Mouse (Mus musculus) ES-Bruce4 (cell line): ENCODE data around the gene Osbpl11. TPM values are rescaled to one million over a fixed set of nuclear protein-coding genes. Genes with fewer than 3 reads are reported as not detected.
A peak's percentile ranks its signal among the peaks of the same experiment; 100 is the strongest.

Experiments used
- H3K27ac ChIP-seq: 2 replicates; pipeline ENCODE4 v1.5.1; 2012; ENCODE audit warnings: low read length, inconsistent platforms; ENCODE audit not compliant: insufficient read depth
- H3K27me3 ChIP-seq: 2 replicates; pipeline ENCODE4 v1.6.1; 2012; ENCODE audit warnings: mild to moderate bottlenecking, low read length, inconsistent platforms; ENCODE audit not compliant: control insufficient read depth, poor library complexity, insufficient read depth, severe bottlenecking
- H3K36me3 ChIP-seq: 2 replicates; pipeline ENCODE4 v1.6.1; 2012; ENCODE audit warnings: inconsistent platforms, mild to moderate bottlenecking, low read length, moderate library complexity; ENCODE audit not compliant: control insufficient read depth, poor library complexity, insufficient read depth, severe bottlenecking
- H3K4me1 ChIP-seq: one replicate; pipeline ENCODE4 v1.8.1; 2011; ENCODE audit warnings: low read length; ENCODE audit not compliant: control insufficient read depth, insufficient read depth
- H3K4me3 ChIP-seq: 2 replicates; pipeline ENCODE4 v1.5.1; 2011; ENCODE audit warnings: low read depth, mild to moderate bottlenecking, low read length
- H3K9ac ChIP-seq: 2 replicates; pipeline ENCODE4 v1.6.1; 2012; ENCODE audit warnings: low read depth, mild to moderate bottlenecking, inconsistent platforms; ENCODE audit not compliant: poor library complexity, severe bottlenecking
- H3K9me3 ChIP-seq: replicated peaks from 2 replicates; pipeline ENCODE4 v1.6.1; 2012; ENCODE audit warnings: mild to moderate bottlenecking, low read length, inconsistent platforms; ENCODE audit not compliant: control insufficient read depth, poor library complexity, insufficient read depth, severe bottlenecking
- CTCF ChIP-seq: IDR thresholded peaks from one replicate; pipeline ENCODE4 v1.8.1; 2011; ENCODE audit warnings: low read depth, low read length
- EP300 ChIP-seq: IDR thresholded peaks from 2 replicates; pipeline ENCODE4 v1.6.1; 2011; ENCODE audit warnings: low read depth, low read length; ENCODE audit not compliant: insufficient read depth
- POLR2A ChIP-seq: IDR thresholded peaks from one replicate; pipeline ENCODE4 v1.8.1; 2011; ENCODE audit warnings: low read length; ENCODE audit not compliant: insufficient read depth
- polyA plus RNA-seq: library from polyadenylated mRNA; stranded (reverse); fragments of >200 nt; gene quantifications from 2 replicates; pipeline ENCODE4 v1.2.4, GENCODE M21; 2011; ENCODE audit warnings: low read depth; ENCODE audit not compliant: missing spikeins, insufficient read depth, insufficient read length

The Osbpl11 gene
- polyA plus RNA-seq, 1 experiment = 21.4 TPM

DNA sequence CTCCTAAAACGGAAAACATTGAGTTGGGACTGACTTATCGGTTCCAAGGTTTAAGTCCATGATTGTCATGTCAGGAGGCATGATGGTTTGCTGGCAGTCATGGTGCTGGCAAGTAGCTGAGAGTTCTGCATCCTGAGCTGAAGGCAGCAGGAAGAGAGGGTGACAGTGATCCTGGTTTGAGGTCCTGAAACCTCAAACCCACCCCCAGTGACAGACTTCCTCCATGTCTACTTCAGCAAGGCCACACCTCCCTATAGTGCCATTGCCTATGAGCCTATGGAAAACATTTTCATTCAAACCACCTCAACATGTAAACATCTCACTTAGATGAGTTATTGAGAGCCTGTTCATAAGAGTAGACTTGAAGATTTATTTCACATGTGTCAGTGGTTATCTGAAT is 54.4 kb downstream of the Osbpl11 start:
- peaks cover 2% of the 10 kb centered on the region; the same call in 1 of the 2 replicates for H3K36me3 ChIP-seq
- no peaks in the 10 kb centered on the region for H3K9me3 ChIP-seq

DNA sequence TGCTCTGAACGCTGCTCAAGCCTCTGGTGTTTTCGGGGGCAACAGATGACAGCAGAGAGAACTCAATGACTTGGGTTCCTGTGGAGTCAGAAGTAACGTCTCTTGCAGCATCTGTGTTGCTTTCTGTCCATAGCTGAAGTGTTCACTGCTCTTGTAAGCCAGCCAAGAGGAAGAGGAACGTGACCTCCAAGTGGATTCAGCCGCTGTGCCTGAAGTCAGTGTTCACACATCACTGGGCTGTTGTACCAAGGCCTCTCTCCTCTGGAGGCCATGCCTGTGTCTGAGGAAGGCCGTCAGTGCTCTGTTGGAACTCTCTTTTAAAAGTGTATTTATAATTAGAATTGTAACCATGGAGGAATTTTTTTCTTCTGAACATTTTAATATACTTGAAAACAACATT is 57.2 kb downstream of the Osbpl11 start:
- Histone ChIP-seq H3K4me1 (no peaks in the 10 kb centered on the region), H3K36me3 (no peaks in the 10 kb centered on the region), H3K9ac (no peak overlapping the region), H3K27ac (no peak overlapping the region), H3K4me3 (no peak overlapping the region), H3K9me3 (no peaks in the 10 kb centered on the region), H3K27me3 (no peaks in the 10 kb centered on the region)
- TF ChIP-seq EP300 (no peak), POLR2A (no peak), CTCF (no peak)

More for the DNA sequence above, 54.4 kb downstream of the Osbpl11 start:
- no peak for TF ChIP-seq CTCF
- TF ChIP-seq EP300 = no peak
- no peak for TF ChIP-seq POLR2A
- Histone ChIP-seq H3K27me3 (no peaks in the 10 kb centered on the region), H3K4me3 (no peak overlapping the region), H3K27ac (no peak overlapping the region), H3K4me1 (no peaks in the 10 kb centered on the region), H3K9ac (no peak overlapping the region)

DNA sequence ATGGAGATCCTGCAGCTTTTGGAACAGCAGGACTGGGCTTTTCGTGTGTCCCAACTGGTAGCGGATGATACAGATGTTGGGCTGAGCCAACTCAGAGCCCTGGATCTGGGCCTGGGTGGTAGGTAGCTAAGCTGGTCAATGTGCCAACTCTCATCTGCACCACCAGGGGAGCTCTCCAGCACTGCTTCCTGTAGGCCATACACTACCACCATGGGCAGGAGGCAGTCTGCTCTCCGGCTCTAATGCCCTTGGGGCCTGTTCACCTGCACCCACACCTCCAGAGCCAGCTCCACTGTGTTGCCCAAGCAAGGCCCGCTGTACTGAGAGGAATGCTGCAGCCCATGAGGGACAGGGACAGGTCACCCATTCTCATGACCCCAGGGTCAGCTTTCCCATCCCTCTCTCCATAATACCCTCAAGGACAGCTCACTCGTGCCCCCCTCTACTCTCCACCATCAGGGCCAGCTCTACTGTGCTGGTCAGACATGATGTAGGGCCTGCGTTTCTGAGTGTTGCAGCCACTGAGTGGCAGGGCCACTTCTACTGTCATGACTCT is 59.3 kb downstream of the Osbpl11 start:
- no peak overlapping the region for H3K9ac ChIP-seq
- peak; percentile 45 for TF ChIP-seq CTCF
- no peak for TF ChIP-seq EP300
- TF ChIP-seq POLR2A = no peak
- no peaks in the 10 kb centered on the region for H3K36me3 ChIP-seq
- no peaks in the 10 kb centered on the region for H3K4me1 ChIP-seq
- no peaks in the 10 kb centered on the region for H3K9me3 ChIP-seq
- H3K27me3 ChIP-seq = no peaks in the 10 kb centered on the region
- H3K4me3 ChIP-seq = no peak overlapping the region
- H3K27ac ChIP-seq = no peak overlapping the region

DNA sequence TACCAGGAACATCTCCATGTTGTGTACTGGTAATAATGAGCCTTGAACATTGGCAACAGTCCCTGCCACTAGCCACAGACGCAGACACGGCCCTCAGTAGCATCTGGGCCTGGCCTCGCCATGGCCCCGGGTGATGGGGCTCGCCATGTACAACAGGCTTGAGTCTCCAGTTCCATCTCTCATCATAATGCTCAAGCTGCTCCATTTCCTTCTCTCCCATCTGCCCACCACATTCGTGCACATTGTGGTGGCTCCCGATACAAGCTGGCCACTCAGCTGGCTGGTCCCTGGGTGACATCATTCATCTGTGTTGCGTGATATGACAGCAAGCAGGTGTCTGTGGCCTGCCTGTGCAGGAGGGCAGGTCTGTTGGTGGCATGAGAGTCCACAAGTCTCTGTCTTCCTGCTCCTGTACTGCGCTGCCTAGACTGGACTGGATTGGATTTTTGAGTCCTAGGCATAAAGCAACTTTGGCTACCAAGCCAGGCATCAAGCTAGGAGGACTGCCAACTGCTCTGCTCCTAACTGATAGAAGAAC is 60.1 kb downstream of the Osbpl11 start:
- Histone ChIP-seq H3K4me3 (no peak overlapping the region), H3K9me3 (no peaks in the 10 kb centered on the region), H3K4me1 (no peaks in the 10 kb centered on the region), H3K9ac (no peak overlapping the region), H3K27ac (no peak overlapping the region), H3K36me3 (no peaks in the 10 kb centered on the region), H3K27me3 (no peaks in the 10 kb centered on the region)
- TF ChIP-seq POLR2A = no peak
- TF ChIP-seq EP300 = no peak
- no peak for TF ChIP-seq CTCF

DNA sequence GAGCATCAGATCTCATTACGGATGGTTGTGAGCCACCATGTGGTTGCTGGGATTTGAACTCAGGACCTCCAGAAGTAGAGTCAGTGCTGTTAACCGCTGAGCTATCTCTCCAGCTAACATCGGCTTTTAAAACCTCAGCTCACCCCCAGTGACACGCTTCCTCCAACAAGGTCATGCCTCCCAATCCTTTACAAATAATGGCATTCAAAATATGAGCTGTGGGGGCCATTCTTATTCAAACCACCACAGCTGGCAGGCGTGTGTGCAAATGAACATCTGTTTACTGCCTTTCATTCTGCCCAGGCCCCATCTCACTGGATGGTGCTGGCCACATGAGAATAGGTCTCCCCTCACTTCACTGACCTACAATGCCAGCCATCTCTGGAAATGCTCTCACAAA is 61.7 kb downstream of the Osbpl11 start:
- TF ChIP-seq EP300 (peak; percentile 58; the same call in 1 of the 2 replicates), POLR2A (no peak), CTCF (no peak)
- no peak overlapping the region for H3K4me3 ChIP-seq
- H3K27me3 ChIP-seq = no peaks in the 10 kb centered on the region
- peak overlapping the region; percentile 78 for H3K27ac ChIP-seq
- no peaks in the 10 kb centered on the region for H3K36me3 ChIP-seq
- no peaks in the 10 kb centered on the region for H3K4me1 ChIP-seq
- H3K9me3 ChIP-seq = no peaks in the 10 kb centered on the region
- no peak overlapping the region for H3K9ac ChIP-seq

DNA sequence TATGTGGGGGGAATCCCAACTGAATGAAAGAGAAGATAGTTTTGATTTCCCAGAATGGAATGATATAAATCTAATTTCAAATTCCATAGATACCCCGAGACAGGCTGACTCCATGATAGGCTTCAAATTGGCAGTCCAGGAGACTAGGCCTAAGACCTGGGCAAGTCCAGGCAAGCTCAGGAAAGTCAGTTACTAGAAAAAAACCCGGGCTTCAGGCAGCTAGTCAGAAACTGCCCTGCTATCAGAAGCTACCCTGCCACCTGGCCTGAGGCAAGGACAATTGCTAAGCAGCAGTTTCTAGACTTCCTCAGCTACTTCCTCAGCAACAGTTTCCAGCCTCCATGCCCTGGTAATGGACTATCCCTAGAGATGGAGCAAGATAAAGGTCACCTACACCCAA is 62.1 kb downstream of the Osbpl11 start:
- H3K4me3 ChIP-seq = no peak overlapping the region
- no peaks in the 10 kb centered on the region for H3K36me3 ChIP-seq
- TF ChIP-seq EP300 = peak; percentile 59; the same call in 1 of the 2 replicates
- TF ChIP-seq POLR2A = no peak
- no peak for TF ChIP-seq CTCF
- no peaks in the 10 kb centered on the region for H3K9me3 ChIP-seq
- H3K4me1 ChIP-seq = no peaks in the 10 kb centered on the region
- H3K9ac ChIP-seq = no peak overlapping the region
- peak overlapping the region; percentile 78 for H3K27ac ChIP-seq
- H3K27me3 ChIP-seq = no peaks in the 10 kb centered on the region
